Mouse (Mus musculus) small intestine, adult 10 weeks (tissue): ENCODE data around the gene Gadd45a. TPM values are rescaled to one million over a fixed set of nuclear protein-coding genes. Genes with fewer than 3 reads are reported as not detected.

Experiments used
- polyA plus RNA-seq: library from polyadenylated mRNA; stranded (reverse); fragments of 350-450 nt; fragmentation: Illumina TruSeq; extraction: RNeasy Lipid Tissue Mini Kit (QIAGEN cat#74804); gene quantifications from one replicate; pipeline ENCODE4 v1.2.3, GENCODE M21; 2014; ENCODE audit warnings: low replicate concordance

Gadd45a gene
- polyA plus RNA-seq, result 99.0 TPM

DNA sequence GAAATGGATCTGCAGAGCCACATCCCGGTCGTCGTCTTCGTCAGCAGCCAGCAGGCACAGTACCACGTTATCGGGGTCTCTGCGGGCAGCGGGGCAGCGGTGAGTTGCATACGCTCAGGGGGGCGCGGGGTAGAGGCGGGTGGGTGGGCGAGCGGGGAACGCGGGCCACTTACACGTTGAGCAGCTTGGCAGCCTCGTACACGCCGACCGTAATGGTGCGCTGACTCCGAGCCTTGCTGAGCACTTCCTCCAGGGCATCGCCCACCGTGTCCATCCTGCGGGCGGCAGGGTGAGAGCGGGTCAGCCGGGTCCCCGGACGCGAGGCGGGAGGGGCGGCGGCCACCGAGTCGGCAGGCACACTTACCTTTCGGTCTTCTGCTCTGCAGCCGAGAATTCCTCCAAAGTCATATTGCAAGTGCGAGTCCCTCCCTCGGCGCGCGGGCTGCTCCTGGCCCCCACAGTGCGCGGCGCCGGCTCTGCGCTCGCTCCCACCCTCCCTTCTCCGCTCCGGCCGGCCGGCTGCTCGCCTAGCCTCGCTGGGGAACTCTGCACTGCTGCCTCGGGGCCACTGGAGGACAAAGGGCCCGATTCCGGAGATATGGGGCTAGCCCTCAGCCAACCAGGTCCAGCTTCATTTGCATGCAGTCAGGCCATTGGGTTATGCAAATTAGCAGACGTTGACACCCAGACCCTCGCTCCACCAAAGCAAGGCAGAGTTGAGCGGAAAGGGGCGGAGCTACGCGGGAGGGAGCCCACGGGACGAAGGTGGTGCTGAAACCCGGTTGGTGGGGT, at the start of gene Gadd45a:
TSS of gene Gadd45a (minus strand) at position 621 of the 792 bp plus-strand sequence.

Other genes with a start within 250 kb of the Gadd45a start
- gene Vmn1r39, start 226.8 kb downstream of the Gadd45a start, polyA plus RNA-seq, result not detected
- 576 TPM for gene Gng12, start 141.1 kb downstream of the Gadd45a start, polyA plus RNA-seq
- 886 TPM for gene Serbp1, start 200.7 kb upstream of the Gadd45a start, polyA plus RNA-seq